Mouse (Mus musculus): ENCODE measurements around the gene Abcc12.

- TF ChIP-seq CTCF (IDR thresholded peaks at IDR 0.05; ENCODE audit: low read depth) = no peak
- TF ChIP-seq EP300 (IDR thresholded peaks at IDR 0.05; ENCODE audit: low read depth) = no peak
Measured at GRCm38 (mm10) chr8:86555564-86555963, 24.9 kb downstream of the Abcc12 start.

Data from liver, embryonic 14.5 days (tissue).